Mouse (Mus musculus) mouse trophoblast stem cell (cell line): ENCODE results near the gene Actr2.
"Not testable (repeated sequence)": the region's sequence is repeated elsewhere in the genome, so short reads cannot be mapped to it uniquely, and the experiment has no call there.

Source experiments
- in situ Hi-C, 2 experiments: fragments of 300-500 bp; cut with MseI, MboI; formaldehyde crosslinking; loops; 2 replicates in 1 of 2; 3 replicates in 1 of 2; pipeline ENCODE4 v1.15.1; 2025

Gene Actr2

GRCm38 (mm10) chr11:20112741-20113480, at the start of gene Actr2:
Gene Actr2, minus strand, starts transcription at chr11:20112913.
- in situ Hi-C loops: no loop called here

- in situ Hi-C loops: no loop called here
Observed at GRCm38 (mm10) chr11:20158879-20159278, 46.2 kb upstream of the Actr2 start.

GRCm38 (mm10) chr11:20153542-20153941, 40.8 kb upstream of the Actr2 start:
- in situ Hi-C loops: not testable (repeated sequence)

- in situ Hi-C loops: no loop called here
Observed at GRCm38 (mm10) chr11:20152107-20152901, 39.6 kb upstream of the Actr2 start.

- in situ Hi-C loops: no loop called here
Observed at GRCm38 (mm10) chr11:20151290-20151689, 38.6 kb upstream of the Actr2 start.

- in situ Hi-C loops: no loop called here
Observed at GRCm38 (mm10) chr11:20149936-20150335, 37.2 kb upstream of the Actr2 start.

- in situ Hi-C loops: no loop called here
Observed at GRCm38 (mm10) chr11:20145383-20145782, 32.7 kb upstream of the Actr2 start.

GRCm38 (mm10) chr11:20144536-20145263, 32.0 kb upstream of the Actr2 start:
- in situ Hi-C loops: no loop called here

GRCm38 (mm10) chr11:20143687-20144086, 31.0 kb upstream of the Actr2 start:
- in situ Hi-C loops: not testable (repeated sequence)

GRCm38 (mm10) chr11:20142516-20142915, 29.8 kb upstream of the Actr2 start:
- in situ Hi-C loops: no loop called here

GRCm38 (mm10) chr11:20140286-20140685, 27.6 kb upstream of the Actr2 start:
- in situ Hi-C loops: no loop called here

GRCm38 (mm10) chr11:20139711-20140110, 27.0 kb upstream of the Actr2 start:
- in situ Hi-C loops: no loop called here

- in situ Hi-C loops: no loop called here
Observed at GRCm38 (mm10) chr11:20138498-20139208, 25.9 kb upstream of the Actr2 start.

- in situ Hi-C loops: no loop called here
Observed at GRCm38 (mm10) chr11:20137872-20138271, 25.2 kb upstream of the Actr2 start.

- in situ Hi-C loops: no loop called here
Observed at GRCm38 (mm10) chr11:20136314-20136713, 23.6 kb upstream of the Actr2 start.

GRCm38 (mm10) chr11:20134869-20135268, 22.2 kb upstream of the Actr2 start:
- in situ Hi-C loops: not testable (repeated sequence)

- in situ Hi-C loops: no loop called here
Observed at GRCm38 (mm10) chr11:20133721-20134120, 21.0 kb upstream of the Actr2 start.

- in situ Hi-C loops: no loop called here
Observed at GRCm38 (mm10) chr11:20132955-20133562, 20.3 kb upstream of the Actr2 start.

GRCm38 (mm10) chr11:20126673-20127516, 14.2 kb upstream of the Actr2 start:
- in situ Hi-C loops: no loop called here

GRCm38 (mm10) chr11:20125423-20125822, 12.7 kb upstream of the Actr2 start:
- in situ Hi-C loops: no loop called here
